Mouse (Mus musculus): ENCODE data around the gene Gstp1. TPM values are rescaled to one million over a fixed set of nuclear protein-coding genes. Genes with fewer than 3 reads are reported as not detected.

Gstp1 gene
- 321 and 346 TPM in 2 replicates for polyA plus RNA-seq (2016; fragmentation: Nextera tagmentation; extraction: Ambion mirVana)

- Histone ChIP-seq H3K36me3 (replicated peaks) (no peaks in the 10 kb centered on the region; the same call in 1 of the 2 replicates), H3K27me3 (no peaks in the 10 kb centered on the region), H3K9me3 (no peaks in the 10 kb centered on the region), H3K9ac (peak within 1 kb of the TSS; percentile 72), H3K4me3 (replicated peaks) (peak within 1 kb of the TSS; percentile 62), H3K4me1 (peaks cover 11% of the 10 kb centered on the region), H3K4me2 (peak within 1 kb of the TSS; percentile 71), H3K27ac (0 out of 2 replicates have a peak within 1 kb of the TSS, but pooled peaks have one; percentile 65)
- peak; percentile 87 for ATAC-seq (ENCODE audit: low FRiP score)
- WGBS, result 0% methylated on average over 26 of the region's 26 CpGs
These were observed at the start of gene Gstp1 for GRCm38 (mm10) chr19:4037788-4038232. Gene Gstp1, minus strand, starts transcription at chr19:4037985.

GRCm38 (mm10) chr19:4087090-4087489 lies 49.3 kb upstream of the Gstp1 start:
- Histone ChIP-seq H3K27ac (no peak overlapping the region), H3K27me3 (peaks cover 18% of the 10 kb centered on the region; the same call in 1 of the 2 replicates), H3K9ac (no peak overlapping the region), H3K4me2 (no peak overlapping the region), H3K36me3 (replicated peaks) (no peaks in the 10 kb centered on the region), H3K4me3 (replicated peaks) (no peak overlapping the region), H3K9me3 (no peaks in the 10 kb centered on the region), H3K4me1 (no peaks in the 10 kb centered on the region)
- 93% methylated on average over 5 of the region's 5 CpGs for WGBS
- no peak for ATAC-seq (ENCODE audit: low FRiP score)

- Histone ChIP-seq H3K9me3 (no peaks in the 10 kb centered on the region), H3K9ac (no peak overlapping the region)
- 91% methylated on average over 15 of the region's 15 CpGs for WGBS
These were observed 48.4 kb upstream of the Gstp1 start for GRCm38 (mm10) chr19:4086156-4086555.

GRCm38 (mm10) chr19:4084984-4085383 lies 47.2 kb upstream of the Gstp1 start:
- no peak overlapping the region for H3K9ac ChIP-seq
- H3K4me3 ChIP-seq (replicated peaks), result no peak overlapping the region
- H3K9me3 ChIP-seq, result no peaks in the 10 kb centered on the region
- H3K27ac ChIP-seq, result no peak overlapping the region
- H3K4me2 ChIP-seq, result no peak overlapping the region
- ATAC-seq (ENCODE audit: low FRiP score), result no peak
- WGBS, result 93% methylated on average over 1 of the region's 1 CpGs
- H3K27me3 ChIP-seq, result peaks cover 14% of the 10 kb centered on the region; the same call in 1 of the 2 replicates
- H3K4me1 ChIP-seq, result no peaks in the 10 kb centered on the region
- H3K36me3 ChIP-seq (replicated peaks), result no peaks in the 10 kb centered on the region

More at GRCm38 (mm10) chr19:4086156-4086555, 48.4 kb upstream of the Gstp1 start:
- Histone ChIP-seq H3K36me3 (replicated peaks) (no peaks in the 10 kb centered on the region), H3K4me3 (replicated peaks) (no peak overlapping the region), H3K27ac (no peak overlapping the region), H3K4me1 (no peaks in the 10 kb centered on the region), H3K27me3 (peaks cover 18% of the 10 kb centered on the region; the same call in 1 of the 2 replicates), H3K4me2 (no peak overlapping the region)
- ATAC-seq (ENCODE audit: low FRiP score), result no peak

- Histone ChIP-seq H3K9me3 (no peaks in the 10 kb centered on the region), H3K4me2 (no peak overlapping the region), H3K9ac (no peak overlapping the region), H3K36me3 (replicated peaks) (no peaks in the 10 kb centered on the region), H3K27me3 (peaks cover 8% of the 10 kb centered on the region; the same call in 1 of the 2 replicates), H3K27ac (no peak overlapping the region), H3K4me3 (replicated peaks) (no peak overlapping the region), H3K4me1 (no peaks in the 10 kb centered on the region)
- ATAC-seq (ENCODE audit: low FRiP score), result no peak
- 37% methylated on average over 8 of the region's 8 CpGs for WGBS
These were observed 46.0 kb upstream of the Gstp1 start for GRCm38 (mm10) chr19:4083826-4084225.

- Histone ChIP-seq H3K36me3 (replicated peaks) (no peaks in the 10 kb centered on the region), H3K9ac (no peak overlapping the region), H3K27ac (no peak overlapping the region), H3K9me3 (no peaks in the 10 kb centered on the region), H3K4me2 (no peak overlapping the region), H3K4me3 (replicated peaks) (no peak overlapping the region), H3K4me1 (no peaks in the 10 kb centered on the region), H3K27me3 (peaks cover 8% of the 10 kb centered on the region; the same call in 1 of the 2 replicates)
- no peak for ATAC-seq (ENCODE audit: low FRiP score)
- 72% methylated on average over 7 of the region's 7 CpGs for WGBS
These were observed 45.5 kb upstream of the Gstp1 start for GRCm38 (mm10) chr19:4083316-4083715.

- Histone ChIP-seq H3K9me3 (no peaks in the 10 kb centered on the region), H3K27ac (no peak overlapping the region), H3K4me1 (no peaks in the 10 kb centered on the region), H3K9ac (no peak overlapping the region), H3K36me3 (replicated peaks) (no peaks in the 10 kb centered on the region), H3K27me3 (peaks cover 8% of the 10 kb centered on the region; the same call in 1 of the 2 replicates), H3K4me2 (no peak overlapping the region), H3K4me3 (replicated peaks) (no peak overlapping the region)
- WGBS, result 87% methylated on average over 11 of the region's 11 CpGs
- ATAC-seq (ENCODE audit: low FRiP score), result no peak
These were observed 44.6 kb upstream of the Gstp1 start for GRCm38 (mm10) chr19:4082219-4082965.

GRCm38 (mm10) chr19:4081394-4081793 lies 43.6 kb upstream of the Gstp1 start, which contains the start of gene Cabp2:
Gene Cabp2, plus strand, starts transcription at chr19:4081578.
- Histone ChIP-seq H3K4me3 (replicated peaks) (no peak within 1 kb of the TSS), H3K4me2 (no peak within 1 kb of the TSS), H3K4me1 (no peaks in the 10 kb centered on the region), H3K9ac (no peak within 1 kb of the TSS), H3K9me3 (no peaks in the 10 kb centered on the region), H3K27ac (no peak within 1 kb of the TSS), H3K27me3 (peaks cover 8% of the 10 kb centered on the region; the same call in 1 of the 2 replicates), H3K36me3 (replicated peaks) (no peaks in the 10 kb centered on the region)
- ATAC-seq (ENCODE audit: low FRiP score), result no peak
- 61% methylated on average over 3 of the region's 3 CpGs for WGBS

GRCm38 (mm10) chr19:4080511-4081009 lies 42.8 kb upstream of the Gstp1 start:
- H3K27ac ChIP-seq, result no peak overlapping the region
- H3K4me3 ChIP-seq (replicated peaks), result no peak overlapping the region
- no peak overlapping the region for H3K4me2 ChIP-seq
- H3K4me1 ChIP-seq, result no peaks in the 10 kb centered on the region
- no peak overlapping the region for H3K9ac ChIP-seq
- WGBS, result 73% methylated on average over 8 of the region's 8 CpGs
- ATAC-seq (ENCODE audit: low FRiP score), result no peak
- H3K27me3 ChIP-seq, result peaks cover 8% of the 10 kb centered on the region; the same call in 1 of the 2 replicates
- no peaks in the 10 kb centered on the region for H3K36me3 ChIP-seq (replicated peaks)
- H3K9me3 ChIP-seq, result no peaks in the 10 kb centered on the region

GRCm38 (mm10) chr19:4079594-4079993 lies 41.8 kb upstream of the Gstp1 start:
- H3K27ac ChIP-seq, result no peak overlapping the region
- H3K36me3 ChIP-seq (replicated peaks), result no peaks in the 10 kb centered on the region
- no peaks in the 10 kb centered on the region for H3K4me1 ChIP-seq
- no peak overlapping the region for H3K4me2 ChIP-seq
- no peak overlapping the region for H3K4me3 ChIP-seq (replicated peaks)
- WGBS, result 77% methylated on average over 1 of the region's 1 CpGs
- H3K9me3 ChIP-seq, result no peaks in the 10 kb centered on the region
- ATAC-seq (ENCODE audit: low FRiP score), result no peak
- H3K27me3 ChIP-seq, result peaks cover 8% of the 10 kb centered on the region; the same call in 1 of the 2 replicates
- H3K9ac ChIP-seq, result no peak overlapping the region

GRCm38 (mm10) chr19:4075531-4075930 lies 37.7 kb upstream of the Gstp1 start:
- no peak overlapping the region for H3K9ac ChIP-seq
- no peaks in the 10 kb centered on the region for H3K9me3 ChIP-seq
- 86% methylated on average over 1 of the region's 1 CpGs for WGBS
- H3K27me3 ChIP-seq, result no peaks in the 10 kb centered on the region
- no peak overlapping the region for H3K27ac ChIP-seq
- H3K36me3 ChIP-seq (replicated peaks), result no peaks in the 10 kb centered on the region
- no peak for ATAC-seq (ENCODE audit: low FRiP score)
- no peaks in the 10 kb centered on the region for H3K4me1 ChIP-seq
- H3K4me2 ChIP-seq, result no peak overlapping the region
- no peak overlapping the region for H3K4me3 ChIP-seq (replicated peaks)

- Histone ChIP-seq H3K4me1 (no peaks in the 10 kb centered on the region), H3K9ac (no peak overlapping the region), H3K27ac (no peak overlapping the region), H3K4me2 (no peak overlapping the region), H3K36me3 (replicated peaks) (no peaks in the 10 kb centered on the region), H3K4me3 (replicated peaks) (no peak overlapping the region), H3K9me3 (no peaks in the 10 kb centered on the region), H3K27me3 (no peaks in the 10 kb centered on the region)
- no peak for ATAC-seq (ENCODE audit: low FRiP score)
- WGBS, result 73% methylated on average over 6 of the region's 6 CpGs
These were observed 35.1 kb upstream of the Gstp1 start for GRCm38 (mm10) chr19:4072706-4073424.
